Mouse (Mus musculus) heart, adult 2 months (tissue): ENCODE results near the gene Prrg4.
"Not testable (repeated sequence)": the region's sequence is repeated elsewhere in the genome, so short reads cannot be mapped to it uniquely, and the experiment has no call there.

Experiments used
- CTCF ChIP-seq: fragments of 200-600 bp; IDR thresholded peaks from 2 replicates; pipeline ENCODE4 v1.8.1; 2022; ENCODE audit warnings: antibody characterized with exemption, mild to moderate bottlenecking, moderate library complexity
- POLR2A ChIP-seq: fragments of 200-500 bp; IDR thresholded peaks from 2 replicates; pipeline ENCODE4 v1.6.1; 2011; ENCODE audit warnings: mild to moderate bottlenecking, low read depth, low read length, control low read depth; ENCODE audit not compliant: insufficient read depth

DNA sequence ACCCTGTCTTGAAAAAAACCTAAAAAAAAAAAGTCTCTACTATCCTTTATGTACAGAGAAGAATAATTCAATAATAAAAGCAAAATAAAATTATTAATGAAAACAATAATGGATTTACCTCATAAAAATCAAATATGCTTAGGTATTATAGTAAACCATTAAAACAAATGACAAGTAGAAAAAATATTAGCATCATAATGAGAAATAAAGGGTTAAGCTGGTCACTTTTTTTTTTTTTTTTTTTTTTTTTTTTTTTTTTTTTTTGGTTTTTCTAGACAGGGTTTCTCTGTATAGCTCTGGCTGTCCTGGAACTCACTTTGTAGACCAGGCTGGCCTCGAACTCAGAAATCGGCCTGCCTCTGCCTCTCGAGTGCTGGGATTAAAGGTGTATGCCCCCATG, 8.4 kb upstream of the Prrg4 start:
- TF ChIP-seq CTCF, POLR2A: not testable (repeated sequence)
